Mouse (Mus musculus): ENCODE results near the gene Casp4. TPM values are rescaled to one million over a fixed set of nuclear protein-coding genes. Genes with fewer than 3 reads are reported as not detected.

The Casp4 gene
- total RNA-seq (2021) = 1 to 10 TPM in 1 of 2 experiments, under 1 TPM in 1; 0.82 to 1.0 TPM
- long read RNA-seq, experiment 1 = 0 reads
- long read RNA-seq, experiment 2, partial matches to known transcripts = 0 of 1 reads
- long read RNA-seq, experiment 2, other reads (novel, unspliced or antisense) = 0 of 1 reads

- DNase-seq = no peak
- intact Hi-C loops (cut with DNase I; ENCODE audit: low total_unique reads) = no loop called here
Observed at GRCm38 (mm10) chr9:5308561-5308960, at the start of gene Casp4. Gene Casp4 (plus strand): TSS chr9:5308828.

GRCm38 (mm10) chr9:5263951-5264475, 44.6 kb upstream of the Casp4 start:
- intact Hi-C loops (cut with DNase I; ENCODE audit: low total_unique reads) = no loop called here
- no peak for DNase-seq

GRCm38 (mm10) chr9:5270274-5270673, 38.4 kb upstream of the Casp4 start:
- intact Hi-C loops (cut with DNase I; ENCODE audit: low total_unique reads) = no loop called here
- no peak for DNase-seq

- no peak for DNase-seq
- intact Hi-C loops (cut with DNase I; ENCODE audit: low total_unique reads) = no loop called here
Observed at GRCm38 (mm10) chr9:5270884-5271283, 37.7 kb upstream of the Casp4 start.

- intact Hi-C loops (cut with DNase I; ENCODE audit: low total_unique reads) = no loop called here
- DNase-seq = no peak
Observed at GRCm38 (mm10) chr9:5271334-5271845, 37.2 kb upstream of the Casp4 start.

GRCm38 (mm10) chr9:5286071-5286470, 22.6 kb upstream of the Casp4 start:
- intact Hi-C loops (cut with DNase I; ENCODE audit: low total_unique reads) = no loop called here
- no peak for DNase-seq

- DNase-seq = no peak
- intact Hi-C loops (cut with DNase I; ENCODE audit: low total_unique reads) = no loop called here
Observed at GRCm38 (mm10) chr9:5286597-5286996, 22.0 kb upstream of the Casp4 start.

GRCm38 (mm10) chr9:5296354-5297237, 12.0 kb upstream of the Casp4 start:
- intact Hi-C loops (cut with DNase I; ENCODE audit: low total_unique reads) = no loop called here
- DNase-seq = no peak

GRCm38 (mm10) chr9:5298329-5299131, 10.1 kb upstream of the Casp4 start, which contains the start of gene Casp1:
Gene Casp1 (plus strand): TSS chr9:5298517.
- DNase-seq = no peak
- intact Hi-C loops (cut with DNase I; ENCODE audit: low total_unique reads) = no loop called here

- DNase-seq = no peak
- intact Hi-C loops (cut with DNase I; ENCODE audit: low total_unique reads) = no loop called here
Observed at GRCm38 (mm10) chr9:5299132-5299381, 9.6 kb upstream of the Casp4 start.

GRCm38 (mm10) chr9:5310112-5310511, 1.5 kb downstream of the Casp4 start:
- DNase-seq = no peak
- intact Hi-C loops (cut with DNase I; ENCODE audit: low total_unique reads) = no loop called here

- no peak for DNase-seq
- intact Hi-C loops (cut with DNase I; ENCODE audit: low total_unique reads) = no loop called here
Observed at GRCm38 (mm10) chr9:5311435-5311834, 2.8 kb downstream of the Casp4 start.

- no peak for DNase-seq
- intact Hi-C loops (cut with DNase I; ENCODE audit: low total_unique reads) = no loop called here
Observed at GRCm38 (mm10) chr9:5328204-5328603, 19.6 kb downstream of the Casp4 start.

- intact Hi-C loops (cut with DNase I; ENCODE audit: low total_unique reads) = no loop called here
- no peak for DNase-seq
Observed at GRCm38 (mm10) chr9:5332441-5332840, 23.8 kb downstream of the Casp4 start.

- DNase-seq = no peak
- intact Hi-C loops (cut with DNase I; ENCODE audit: low total_unique reads) = no loop called here
Observed at GRCm38 (mm10) chr9:5333422-5333821, 24.8 kb downstream of the Casp4 start.

GRCm38 (mm10) chr9:5343092-5343491, 34.5 kb downstream of the Casp4 start:
- no peak for DNase-seq

GRCm38 (mm10) chr9:5344090-5344489, 35.5 kb downstream of the Casp4 start:
- intact Hi-C loops (cut with DNase I; ENCODE audit: low total_unique reads) = no loop called here
- DNase-seq = no peak

More at GRCm38 (mm10) chr9:5343092-5343491, 34.5 kb downstream of the Casp4 start:
- intact Hi-C loops (cut with DNase I; ENCODE audit: low total_unique reads) = no loop called here

- intact Hi-C loops (cut with DNase I; ENCODE audit: low total_unique reads) = no loop called here
- peak; percentile 14 for DNase-seq
Observed at GRCm38 (mm10) chr9:5345291-5345898, 36.8 kb downstream of the Casp4 start, which contains the start of gene Casp12. Gene Casp12 (plus strand): TSS chr9:5345430.

- intact Hi-C loops (cut with DNase I; ENCODE audit: low total_unique reads) = no loop called here
Observed at GRCm38 (mm10) chr9:5347381-5347780, 38.8 kb downstream of the Casp4 start.

GRCm38 (mm10) chr9:5353673-5354072, 45.0 kb downstream of the Casp4 start:
- DNase-seq = no peak
- intact Hi-C loops (cut with DNase I; ENCODE audit: low total_unique reads) = no loop called here

More at GRCm38 (mm10) chr9:5347381-5347780, 38.8 kb downstream of the Casp4 start:
- DNase-seq = no peak

All from gastrocnemius, postnatal 14 days (tissue).